Mouse (Mus musculus) liver, embryonic 14.5 days (tissue): ENCODE measurements around the gene Spon1. TPM values are rescaled to one million over a fixed set of nuclear protein-coding genes. Genes with fewer than 3 reads are reported as not detected.

Experiments
- ATAC-seq: fragments of 200-750 bp; cut with Nextera tagmentation; 2 replicates; pipeline ENCODE4 v1.8.0; 2017; ENCODE audit warnings: moderate number of reproducible peaks, mild to moderate bottlenecking, moderate library complexity; ENCODE audit not compliant: insufficient read depth
- DNase-seq, 3 experiments: peaks; one replicate each; pipeline ENCODE4 v3.0.0-alpha.2; 2012 to 2013; ENCODE audit warnings: low read depth in 3 of 3, low spot score in 3 of 3
- H3K27ac ChIP-seq: fragments of 300-500 bp; sonication (generic); 2 replicates; pipeline ENCODE4 v1.5.1; 2014; ENCODE audit warnings: moderate library complexity, mild to moderate bottlenecking, control low read depth, inconsistent platforms
- H3K27me3 ChIP-seq: fragments of 300-500 bp; sonication (generic); 2 replicates; pipeline ENCODE4 v1.6.1; 2014; ENCODE audit warnings: mild to moderate bottlenecking, low read length, moderate library complexity; ENCODE audit not compliant: control insufficient read depth, insufficient read depth
- H3K36me3 ChIP-seq: fragments of 300-500 bp; sonication (generic); replicated peaks from 2 replicates; pipeline ENCODE4 v1.6.1; 2014; ENCODE audit warnings: low read depth; ENCODE audit not compliant: control insufficient read depth, insufficient read depth
- H3K4me1 ChIP-seq, 2 experiments: fragments of 200-500 bp in 1 of 2; fragments of 300-500 bp in 1 of 2; sonication (generic) in 1 of 2; replicated peaks; 2 replicates each; pipeline ENCODE4 v1.6.1; 2012 to 2014; ENCODE audit warnings: antibody characterized with exemption in 1 of 2, inconsistent platforms in 1 of 2, low read length in 1 of 2; ENCODE audit not compliant: control insufficient read depth in 2 of 2, insufficient read depth in 2 of 2
- H3K4me2 ChIP-seq: fragments of 300-500 bp; sonication (generic); 2 replicates; pipeline ENCODE4 v1.6.1; 2014; ENCODE audit warnings: low read depth, mild to moderate bottlenecking, control low read depth, moderate library complexity
- H3K4me3 ChIP-seq, 2 experiments: fragments of 200-500 bp in 1 of 2; fragments of 300-500 bp in 1 of 2; sonication (generic) in 1 of 2; 2 replicates each; pipeline ENCODE4 v1.5.1; 2012 to 2014; ENCODE audit warnings: low read depth in 2 of 2, low read length in 2 of 2, mild to moderate bottlenecking in 2 of 2, control low read depth in 1 of 2, inconsistent platforms in 1 of 2, moderate library complexity in 1 of 2; ENCODE audit not compliant: insufficient read depth in 1 of 2
- H3K9ac ChIP-seq: fragments of 300-500 bp; sonication (generic); replicated peaks from 2 replicates; pipeline ENCODE4 v1.6.1; 2014; ENCODE audit warnings: mild to moderate bottlenecking, control low read depth, moderate library complexity
- H3K9me3 ChIP-seq: fragments of 300-500 bp; sonication (generic); 2 replicates; pipeline ENCODE4 v1.6.1; 2016; ENCODE audit warnings: low read length, mixed read lengths; ENCODE audit not compliant: control insufficient read depth
- CTCF ChIP-seq: IDR thresholded peaks from 2 replicates; pipeline ENCODE4 v1.5.1; 2016; ENCODE audit warnings: antibody characterized with exemption, low read depth, control low read depth
- EP300 ChIP-seq: IDR thresholded peaks from 2 replicates; pipeline ENCODE4 v1.6.1; 2016; ENCODE audit warnings: antibody characterized with exemption, low read depth
- whole genome bisulfite sequencing: fragments of 180-500 bp; shearing (Covaris S2); extraction: QIAGEN DNeasy Blood & Tissue Kit; methylation state at CpG from one replicate; pipeline ENCODE4 v1.1.7; 2014; ENCODE audit not compliant: insufficient replicate concordance; 5-methylcytosine and 5-hydroxymethylcytosine counted together
- polyA plus RNA-seq, 2 experiments: library from polyadenylated mRNA; depleted of rRNA in 1 of 2; stranded (reverse) in 1 of 2; unstranded in 1 of 2; fragments of >200 nt; fragmentation: Nextera tagmentation in 1 of 2; extraction: Ambion mirVana in 1 of 2; gene quantifications; 2 replicates each; pipeline versions ENCODE4 v1.2.1 to v1.2.3; 2012 to 2014

Spon1 gene
- polyA plus RNA-seq, 2 experiments = 0.36 to 0.39 TPM

GRCm38 (mm10) chr7:114074595-114074994 is 308.8 kb downstream of the Spon1 start:
- Histone ChIP-seq H3K4me2 (no peak overlapping the region), H3K27me3 (no peaks in the 10 kb centered on the region)
- peak; percentile 59 for ATAC-seq

GRCm38 (mm10) chr7:114079343-114079742 is 313.5 kb downstream of the Spon1 start:
- DNase-seq (no peak), ATAC-seq (no peak)
- TF ChIP-seq EP300 = no peak
- no peak for TF ChIP-seq CTCF
- Histone ChIP-seq H3K27me3 (no peaks in the 10 kb centered on the region), H3K4me3 (no peak overlapping the region), H3K9me3 (no peaks in the 10 kb centered on the region), H3K4me1 (peaks cover 6 to 36% of the 10 kb centered on the region in 2 experiments), H3K4me2 (no peak overlapping the region), H3K36me3 (no peaks in the 10 kb centered on the region), H3K27ac (no peak overlapping the region), H3K9ac (no peak overlapping the region)
- WGBS = 68% methylated on average over 4 of the region's 4 CpGs

More at GRCm38 (mm10) chr7:114074595-114074994, 308.8 kb downstream of the Spon1 start:
- Histone ChIP-seq H3K4me1 (peaks cover 3 to 20% of the 10 kb centered on the region in 2 experiments; a peak in 3 of 4 replicates), H3K36me3 (no peaks in the 10 kb centered on the region), H3K4me3 (no peak overlapping the region), H3K9ac (no peak overlapping the region), H3K9me3 (no peaks in the 10 kb centered on the region), H3K27ac (no peak overlapping the region)
- peak; percentile 18 to 31 (median 28) for DNase-seq
- TF ChIP-seq EP300 = no peak
- no peak for TF ChIP-seq CTCF
- WGBS = 40% methylated on average over 2 of the region's 2 CpGs

- no peak overlapping the region for H3K4me2 ChIP-seq
- H3K27me3 ChIP-seq = no peaks in the 10 kb centered on the region
- H3K36me3 ChIP-seq = no peaks in the 10 kb centered on the region
- TF ChIP-seq EP300 (peak; percentile 22; the same call in 1 of the 2 replicates), CTCF (no peak)
- H3K4me1 ChIP-seq = peaks cover 6 to 36% of the 10 kb centered on the region in 2 experiments
- H3K27ac ChIP-seq = no peak overlapping the region
- no peaks in the 10 kb centered on the region for H3K9me3 ChIP-seq
- WGBS = 32% methylated on average over 5 of the region's 5 CpGs
- H3K4me3 ChIP-seq = no peak overlapping the region
- DNase-seq (peak in 1 of 3 experiments; percentile 26), ATAC-seq (peak; percentile 61; the same call in 1 of the 2 replicates)
- no peak overlapping the region for H3K9ac ChIP-seq
Observed at GRCm38 (mm10) chr7:114080250-114080649, 314.5 kb downstream of the Spon1 start.

DNA sequence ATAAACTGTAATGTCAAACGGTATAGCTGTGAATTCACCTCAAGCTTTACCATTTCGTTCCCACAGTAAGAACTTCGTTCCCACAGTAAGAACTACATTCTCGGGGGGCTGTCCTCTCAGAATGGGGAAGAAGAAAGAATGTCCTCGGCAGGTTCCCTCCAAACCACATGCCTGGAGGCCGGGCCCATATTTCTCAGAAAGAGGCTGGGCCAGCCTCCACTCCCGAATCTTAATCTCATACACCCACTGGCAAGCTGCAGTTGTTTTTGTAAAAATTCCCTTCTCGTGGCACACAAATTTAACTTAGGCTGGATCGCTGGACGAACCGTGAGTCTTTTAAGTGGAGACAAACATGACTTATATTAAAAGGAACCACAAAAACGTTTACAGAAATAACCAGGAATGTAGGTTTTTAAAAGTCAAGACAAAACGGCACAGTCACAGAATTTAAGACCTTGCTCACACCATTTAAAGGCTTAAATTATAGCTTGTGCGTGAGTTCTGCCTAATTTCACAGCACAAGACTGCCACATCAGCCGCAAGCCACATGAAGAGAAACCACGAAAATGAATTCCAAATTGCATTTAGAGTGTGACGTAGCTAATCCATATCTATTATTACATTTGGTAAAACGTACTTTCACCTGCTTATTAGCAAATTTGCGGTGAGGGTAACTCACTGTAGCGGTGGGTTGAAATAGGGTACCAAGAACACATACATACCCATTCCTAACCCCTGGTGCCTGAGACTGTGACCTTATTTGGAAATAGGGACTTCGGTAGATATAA is 316.0 kb downstream of the Spon1 start:
- ATAC-seq = no peak
- H3K4me2 ChIP-seq = no peak overlapping the region
- DNase-seq = no peak
- no peaks in the 10 kb centered on the region for H3K27me3 ChIP-seq
- no peak overlapping the region for H3K4me3 ChIP-seq
- no peak overlapping the region for H3K27ac ChIP-seq
- no peaks in the 10 kb centered on the region for H3K9me3 ChIP-seq
- H3K4me1 ChIP-seq = peaks cover 6 to 37% of the 10 kb centered on the region in 2 experiments
- no peaks in the 10 kb centered on the region for H3K36me3 ChIP-seq
- TF ChIP-seq CTCF = no peak
- no peak for TF ChIP-seq EP300
- WGBS = 46% methylated on average over 21 of the region's 21 CpGs
- H3K9ac ChIP-seq = no peak overlapping the region

DNA sequence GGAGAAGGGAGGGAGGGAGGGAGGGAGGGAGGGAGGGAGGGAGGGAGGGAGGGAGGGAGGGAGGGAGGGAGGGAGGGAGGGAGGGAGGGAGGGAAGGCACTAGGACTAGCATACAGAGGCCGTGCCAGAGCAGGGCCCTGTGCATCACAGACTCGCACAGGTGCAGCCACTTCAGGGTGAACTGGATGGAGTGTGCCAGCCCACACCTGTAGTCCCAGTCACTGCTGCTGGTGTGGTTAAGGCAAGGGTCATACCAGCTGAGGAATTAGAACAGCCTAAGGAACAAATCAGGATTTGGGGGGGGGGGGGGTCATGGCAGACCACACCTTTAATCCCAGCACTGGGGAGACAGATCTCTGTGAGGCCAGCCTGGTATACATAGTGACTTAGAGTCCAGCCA is 317.3 kb downstream of the Spon1 start:
- WGBS = 61% methylated on average over 2 of the region's 2 CpGs
- Histone ChIP-seq H3K27ac (no peak overlapping the region), H3K4me1 (peaks cover 6 to 38% of the 10 kb centered on the region in 2 experiments), H3K4me2 (no peak overlapping the region), H3K9ac (no peak overlapping the region), H3K9me3 (no peaks in the 10 kb centered on the region), H3K4me3 (no peak overlapping the region), H3K36me3 (no peaks in the 10 kb centered on the region), H3K27me3 (no peaks in the 10 kb centered on the region)
- no peak for ATAC-seq
- no peak for DNase-seq
- TF ChIP-seq CTCF (no peak), EP300 (no peak)
